Mouse (Mus musculus): ENCODE measurements around the gene Smyd3. TPM values are rescaled to one million over a fixed set of nuclear protein-coding genes. Genes with fewer than 3 reads are reported as not detected.

Smyd3 gene
- polyA plus RNA-seq, 1 experiment from 2014 or later: 12.7 TPM

DNA sequence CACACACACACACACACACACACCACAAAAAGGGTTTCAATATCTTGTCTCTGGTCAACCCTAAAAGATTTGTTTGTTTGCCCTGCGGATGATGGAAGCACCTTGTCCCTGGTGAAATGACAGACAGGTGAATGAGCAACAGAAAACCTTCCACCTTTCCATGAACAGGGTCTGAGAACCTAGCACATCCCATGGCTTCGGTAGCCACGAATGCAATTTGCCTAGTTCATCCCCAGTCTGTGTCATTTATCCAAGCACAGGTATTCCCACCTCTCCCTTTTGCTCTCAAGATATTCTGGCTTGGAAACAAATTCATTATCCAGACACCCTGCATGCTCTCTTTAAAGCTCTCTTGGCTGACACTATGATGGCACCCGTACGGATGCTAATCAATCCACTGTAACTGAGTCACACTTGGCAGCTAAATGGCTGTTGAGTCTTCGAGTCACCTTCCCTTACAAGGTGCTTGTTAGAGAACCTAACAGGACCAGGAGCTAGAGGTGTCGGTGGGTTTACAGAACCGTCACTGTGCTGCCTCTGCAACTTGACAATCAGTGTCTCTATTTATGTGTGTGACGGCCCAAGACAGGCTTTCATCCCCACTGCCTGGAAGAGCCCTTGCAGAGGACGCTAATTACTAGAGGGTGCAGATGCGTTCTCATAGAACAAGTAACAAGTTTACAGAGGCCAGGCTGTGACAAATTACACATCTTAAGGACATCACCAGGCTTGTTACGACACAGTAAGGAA is 309.8 kb downstream of the Smyd3 start:
- ChIA-PET CTCF (interaction anchor here (0.8 kb wide), 1 partner anchor 11 kb away, joined by 3 read pairs; no protein-coding TSS in a partner anchor), POLR2A (no interaction called here)
- ATAC-seq (no peak), DNase-seq (ENCODE audit: low read depth, low spot score) (no peak)
- no peaks in the 10 kb centered on the region for H3K27me3 ChIP-seq
- in situ Hi-C loops (cut with MboI; ENCODE audit: low pct_unique_long_range_greater_than_20kb): no loop called here
- TF ChIP-seq CTCF (IDR thresholded peaks at IDR 0.05): no peak

DNA sequence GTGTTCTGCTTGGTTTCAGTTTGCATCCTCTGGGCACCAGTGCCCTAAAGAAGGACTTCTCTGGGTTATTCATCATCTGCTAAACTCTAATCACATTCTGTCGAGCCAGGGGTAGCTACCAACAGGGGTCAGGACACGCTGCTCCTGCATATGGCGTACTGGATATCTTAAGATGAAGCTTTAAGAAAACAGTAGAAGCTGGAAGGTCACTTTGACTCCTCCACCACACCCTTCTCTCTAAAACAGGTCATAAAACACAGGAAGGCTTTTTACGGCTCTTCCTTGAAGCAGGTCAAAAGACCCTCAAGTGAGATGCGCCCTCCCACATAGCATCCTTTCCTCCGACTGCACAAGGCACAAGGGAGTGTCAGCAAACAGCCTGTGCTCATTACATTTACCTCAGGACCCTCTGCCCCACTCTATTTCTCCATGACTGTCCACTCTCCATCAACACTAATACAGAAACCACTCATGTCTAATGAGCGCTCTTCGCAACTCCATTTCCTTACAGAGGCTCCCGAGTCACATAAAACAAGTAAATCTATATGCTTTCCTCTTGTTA is 310.6 kb downstream of the Smyd3 start:
- POLR2A ChIA-PET: no interaction called here
- CTCF ChIA-PET: no interaction called here
- no peak for TF ChIP-seq CTCF (IDR thresholded peaks at IDR 0.05)
- DNase-seq (ENCODE audit: low read depth, low spot score) (no peak), ATAC-seq (no peak)
- in situ Hi-C loops (cut with MboI; ENCODE audit: low pct_unique_long_range_greater_than_20kb): no loop called here
- no peaks in the 10 kb centered on the region for H3K27me3 ChIP-seq

DNA sequence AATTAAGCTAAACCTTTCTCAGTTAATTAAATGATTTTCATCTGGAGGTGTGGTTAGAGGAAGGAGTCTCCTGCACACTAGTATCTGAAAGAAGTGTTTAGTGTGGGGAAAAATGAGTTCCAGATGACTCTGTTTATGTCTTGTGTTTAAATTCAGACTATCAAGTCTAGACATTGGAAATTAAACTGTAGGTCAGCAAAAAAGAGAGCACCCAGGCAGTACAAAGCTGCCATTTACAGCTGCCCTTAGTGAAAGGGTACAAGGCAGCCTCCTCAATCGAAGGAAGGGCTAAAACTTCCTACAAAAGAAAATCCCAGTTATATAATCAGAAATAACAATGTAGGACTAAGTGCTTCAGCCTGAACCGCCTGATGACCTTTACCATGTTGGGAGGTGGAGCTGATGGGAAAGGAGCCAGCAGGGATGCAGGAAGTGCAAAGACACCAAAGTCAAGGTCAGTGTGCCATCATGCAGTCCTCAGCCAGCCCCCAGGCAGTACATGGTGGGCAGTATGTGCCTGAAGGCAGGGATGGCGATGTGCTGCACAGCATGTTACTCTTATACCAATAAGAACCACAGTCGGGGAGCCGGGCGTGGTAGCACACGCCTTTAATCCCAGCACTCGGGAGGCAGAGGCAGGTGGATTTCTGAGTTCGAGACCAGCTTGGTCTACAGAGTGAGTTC is 319.2 kb downstream of the Smyd3 start:
- DNase-seq (ENCODE audit: low read depth, low spot score) (no peak), ATAC-seq (no peak)
- ChIA-PET CTCF (interaction anchor here (0.9 to 1.6 kb wide), 4 partner anchors 16 to 33 kb away, joined by 3 read pairs; no protein-coding TSS in a partner anchor), POLR2A (no interaction called here)
- in situ Hi-C loops (cut with MboI; ENCODE audit: low pct_unique_long_range_greater_than_20kb): no loop called here
- TF ChIP-seq CTCF (IDR thresholded peaks at IDR 0.05): no peak
- no peaks in the 10 kb centered on the region for H3K27me3 ChIP-seq

GRCm38 (mm10) chr1:179197821-179198516 is 319.9 kb downstream of the Smyd3 start:
- no peaks in the 10 kb centered on the region for H3K27me3 ChIP-seq
- ChIA-PET POLR2A (no interaction called here), CTCF (interaction anchor here (0.9 to 1.6 kb wide), 5 partner anchors 16 to 56 kb away, joined by 3 to 5 read pairs (median 3); no protein-coding TSS in a partner anchor)
- no peak for TF ChIP-seq CTCF (IDR thresholded peaks at IDR 0.05)
- DNase-seq (ENCODE audit: low read depth, low spot score): peak; percentile 53
- in situ Hi-C loops (cut with MboI; ENCODE audit: low pct_unique_long_range_greater_than_20kb): no loop called here
- ATAC-seq: peak; percentile 40

DNA sequence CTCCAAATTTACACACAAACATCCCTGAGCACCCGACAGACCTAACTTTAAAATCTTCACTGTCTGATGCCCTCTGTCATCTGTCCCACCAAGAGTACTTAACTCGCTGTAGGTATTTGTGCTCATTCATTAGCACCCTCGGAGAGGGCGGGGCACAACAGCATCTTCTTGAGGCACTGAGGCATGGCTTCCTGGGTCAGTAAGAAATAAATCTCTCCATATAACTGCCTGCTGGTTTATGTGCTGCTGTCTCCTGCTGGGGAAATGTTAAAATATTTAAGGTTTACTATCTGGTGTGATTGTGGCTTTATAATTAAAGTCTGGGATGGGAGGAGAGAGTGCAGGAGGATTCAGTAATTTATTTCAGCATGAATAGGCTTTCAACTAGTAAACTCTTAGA is 320.7 kb downstream of the Smyd3 start:
- no peaks in the 10 kb centered on the region for H3K27me3 ChIP-seq
- POLR2A ChIA-PET: no interaction called here
- DNase-seq (ENCODE audit: low read depth, low spot score) (no peak), ATAC-seq (no peak)
- peak; percentile 17 for TF ChIP-seq CTCF (IDR thresholded peaks at IDR 0.05)
- in situ Hi-C loops (cut with MboI; ENCODE audit: low pct_unique_long_range_greater_than_20kb): no loop called here
- CTCF ChIA-PET: interaction anchor here (0.9 to 1.6 kb wide), 4 partner anchors 11 to 56 kb away, joined by 3 to 5 read pairs (median 3); no protein-coding TSS in a partner anchor

- in situ Hi-C loops (cut with MboI; ENCODE audit: low pct_unique_long_range_greater_than_20kb): no loop called here
- DNase-seq (ENCODE audit: low read depth, low spot score): no peak
- ChIA-PET POLR2A (no interaction called here), CTCF (interaction anchor here (1.1 to 1.4 kb wide), 2 partner anchors 12 to 26 kb away, joined by 3 to 5 read pairs; no protein-coding TSS in a partner anchor)
- peak; percentile 63 for TF ChIP-seq CTCF (IDR thresholded peaks at IDR 0.05)
- no peak for ATAC-seq
- no peaks in the 10 kb centered on the region for H3K27me3 ChIP-seq
Measured at GRCm38 (mm10) chr1:179196422-179196821, 321.4 kb downstream of the Smyd3 start.

- DNase-seq (ENCODE audit: low read depth, low spot score) (no peak), ATAC-seq (no peak)
- no peak for TF ChIP-seq CTCF (IDR thresholded peaks at IDR 0.05)
- ChIA-PET CTCF (no interaction called here), POLR2A (no interaction called here)
- in situ Hi-C loops (cut with MboI; ENCODE audit: low pct_unique_long_range_greater_than_20kb): no loop called here
- H3K27me3 ChIP-seq: no peaks in the 10 kb centered on the region
Measured at GRCm38 (mm10) chr1:179192781-179193180, 325.1 kb downstream of the Smyd3 start.

DNA sequence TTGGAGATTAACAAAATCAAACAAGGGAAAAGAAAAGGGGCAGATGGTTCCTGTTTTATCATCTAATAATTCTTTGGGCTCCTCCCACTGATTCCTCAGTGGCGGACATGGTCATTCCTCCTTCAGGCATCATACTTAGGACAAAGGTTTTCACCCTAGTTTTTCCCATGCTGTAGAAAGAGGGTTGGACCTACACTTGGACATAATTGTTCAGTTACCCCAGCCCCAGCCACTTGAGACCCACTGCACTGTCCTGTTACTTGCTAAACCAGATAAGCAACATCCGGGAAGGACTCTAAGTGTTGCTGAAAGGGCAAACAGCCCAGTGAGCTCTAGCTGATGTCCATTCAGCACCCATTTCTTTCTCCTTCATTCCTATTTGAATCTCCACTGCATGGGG is 327.0 kb downstream of the Smyd3 start:
- ChIA-PET POLR2A (no interaction called here), CTCF (no interaction called here)
- H3K27me3 ChIP-seq: no peaks in the 10 kb centered on the region
- ATAC-seq (no peak), DNase-seq (ENCODE audit: low read depth, low spot score) (no peak)
- TF ChIP-seq CTCF (IDR thresholded peaks at IDR 0.05): no peak
- in situ Hi-C loops (cut with MboI; ENCODE audit: low pct_unique_long_range_greater_than_20kb): no loop called here

GRCm38 (mm10) chr1:179187171-179187570 is 330.7 kb downstream of the Smyd3 start:
- in situ Hi-C loops (cut with MboI; ENCODE audit: low pct_unique_long_range_greater_than_20kb): no loop called here
- ChIA-PET POLR2A (no interaction called here), CTCF (no interaction called here)
- ATAC-seq (no peak), DNase-seq (ENCODE audit: low read depth, low spot score) (no peak)
- TF ChIP-seq CTCF (IDR thresholded peaks at IDR 0.05): no peak
- H3K27me3 ChIP-seq: no peaks in the 10 kb centered on the region

DNA sequence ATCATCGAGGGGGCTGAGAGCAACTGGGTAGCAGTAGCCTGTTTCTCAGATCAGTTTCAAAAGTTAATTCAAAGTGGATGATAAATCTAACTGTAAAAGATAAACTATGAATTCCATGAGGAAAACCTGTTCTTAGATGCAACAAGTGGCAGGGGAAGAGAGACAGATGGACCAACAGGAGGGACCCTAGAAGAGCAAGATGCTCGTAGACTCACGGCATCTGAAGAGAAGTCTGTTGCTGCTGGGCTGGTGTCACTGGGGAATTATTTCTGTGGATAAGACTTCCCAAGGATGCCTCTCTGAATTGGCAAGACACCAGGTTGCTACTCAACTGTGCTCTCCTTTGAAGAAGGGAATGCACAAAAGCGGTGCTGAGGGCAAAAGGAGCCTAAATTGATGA is 333.2 kb downstream of the Smyd3 start:
- POLR2A ChIA-PET: no interaction called here

More for the DNA sequence above, 333.2 kb downstream of the Smyd3 start:
- H3K27me3 ChIP-seq: no peaks in the 10 kb centered on the region
- CTCF ChIA-PET: no interaction called here
- DNase-seq (ENCODE audit: low read depth, low spot score): no peak
- TF ChIP-seq CTCF (IDR thresholded peaks at IDR 0.05): no peak
- ATAC-seq: no peak
- in situ Hi-C loops (cut with MboI; ENCODE audit: low pct_unique_long_range_greater_than_20kb): no loop called here
